Mouse (Mus musculus) lung, postnatal 25 days (tissue): Measurements from ENCODE around the gene Tnfrsf14.

Experiments
- DNase-seq: peaks from one replicate; pipeline ENCODE4 v3.0.0; 2022; ENCODE audit warnings: low spot score

Tnfrsf14 gene

GRCm38 (mm10) chr4:154948940-154949588 lies 20.7 kb upstream of the Tnfrsf14 start:
- no peak for DNase-seq

GRCm38 (mm10) chr4:154948066-154948939 lies 19.9 kb upstream of the Tnfrsf14 start:
- peak; percentile 64 for DNase-seq

DNA sequence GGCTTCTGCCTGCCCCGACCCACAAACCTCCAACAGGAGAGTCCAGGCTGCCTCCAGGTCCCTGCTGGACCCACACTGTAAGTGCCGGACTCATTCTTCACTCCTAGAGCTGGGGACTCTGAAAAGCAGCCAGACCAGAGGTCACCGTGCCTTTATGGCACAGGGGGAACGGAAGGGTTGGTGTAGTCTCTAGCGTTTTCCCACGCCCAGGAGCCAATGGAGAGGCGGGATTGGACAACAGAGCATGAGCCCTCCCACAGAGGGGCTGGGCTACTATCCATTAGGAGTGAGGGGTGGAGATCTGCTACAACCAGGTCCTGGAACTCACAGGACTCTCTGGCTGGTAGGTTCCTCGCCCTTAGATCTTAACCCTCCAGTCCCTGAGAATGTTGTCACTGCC lies 18.0 kb upstream of the Tnfrsf14 start:
- peak; percentile 78 for DNase-seq

DNA sequence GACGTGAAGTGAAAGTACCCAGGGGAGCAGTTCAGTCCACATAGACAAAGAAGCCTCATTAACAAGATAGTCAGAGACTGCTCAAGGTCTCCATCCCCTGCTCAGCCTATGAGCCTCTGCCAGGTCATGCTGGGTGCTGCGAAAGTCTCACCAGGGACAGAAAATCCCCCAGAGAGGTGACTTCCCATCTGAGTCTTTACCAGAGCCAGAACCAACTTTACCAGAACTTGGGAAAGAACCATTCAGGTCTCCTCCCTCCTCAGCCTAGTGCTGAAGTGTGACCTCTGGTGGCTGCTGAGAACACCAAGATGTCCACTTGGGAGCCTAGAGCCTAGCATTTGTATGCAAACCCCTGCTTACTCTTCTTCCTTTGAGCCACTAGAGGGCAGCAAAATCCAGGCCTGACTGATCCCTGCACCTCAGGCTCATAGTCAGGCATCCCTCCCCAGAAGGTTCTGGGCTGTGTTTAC lies 15.8 kb upstream of the Tnfrsf14 start:
- peak; percentile 91 for DNase-seq

DNA sequence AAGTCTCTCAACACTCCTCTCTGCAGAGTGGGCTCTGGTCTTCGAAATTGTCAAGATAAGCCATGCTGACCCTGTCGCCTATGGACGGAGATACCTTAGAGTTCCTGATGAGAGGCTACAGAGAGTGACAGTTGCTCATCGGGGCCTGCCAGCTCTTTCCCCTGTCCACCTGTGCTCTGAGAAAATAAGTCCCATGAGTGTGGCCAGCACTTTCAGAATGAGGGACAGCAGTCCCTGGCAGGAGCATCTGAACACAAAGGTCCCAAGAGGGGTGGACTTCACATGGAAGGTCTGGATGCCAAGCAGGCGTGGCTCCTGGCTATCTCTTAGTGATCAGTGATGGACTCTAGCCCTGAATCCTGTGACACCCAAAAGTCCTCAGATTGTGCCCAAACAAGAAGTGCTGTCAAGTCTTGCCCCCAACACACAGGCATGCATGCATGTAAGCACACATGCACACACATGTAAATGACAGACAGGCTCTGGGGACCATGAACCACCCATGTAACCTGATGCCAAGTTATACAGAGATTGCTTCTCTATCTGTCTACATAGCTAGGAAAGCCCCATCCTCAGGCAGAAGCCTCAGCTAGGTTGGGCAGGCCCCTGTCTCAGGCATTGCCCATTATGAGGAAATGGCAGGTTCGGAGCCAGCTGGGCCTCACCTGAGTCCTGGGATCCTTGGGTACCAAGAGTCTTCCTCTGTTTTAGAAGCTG lies 15.1 kb upstream of the Tnfrsf14 start:
- no peak for DNase-seq

GRCm38 (mm10) chr4:154942632-154943322 lies 14.4 kb upstream of the Tnfrsf14 start:
- DNase-seq, result no peak

GRCm38 (mm10) chr4:154941831-154942230 lies 13.5 kb upstream of the Tnfrsf14 start:
- DNase-seq, result no peak

- DNase-seq, result no peak
Observed at GRCm38 (mm10) chr4:154940156-154940555, 11.8 kb upstream of the Tnfrsf14 start.

DNA sequence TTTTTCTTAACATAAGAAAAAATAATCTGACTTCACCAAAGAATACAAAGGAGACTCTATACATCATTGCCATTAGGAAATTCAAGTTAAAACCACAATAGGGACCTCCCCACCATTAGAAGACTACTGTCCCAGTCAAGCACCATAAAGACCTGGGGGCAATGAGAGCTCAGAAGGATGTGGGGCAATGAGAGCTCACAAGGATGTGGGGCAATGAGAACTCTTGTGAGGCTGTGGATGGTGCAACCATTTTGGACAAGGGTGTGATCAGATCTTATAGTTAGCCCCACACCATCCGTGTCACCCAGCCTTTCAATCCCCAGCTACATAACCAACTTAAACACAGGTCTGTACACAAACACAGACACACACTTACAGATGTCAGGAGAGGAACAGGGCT lies 9.4 kb upstream of the Tnfrsf14 start:
- no peak for DNase-seq

DNA sequence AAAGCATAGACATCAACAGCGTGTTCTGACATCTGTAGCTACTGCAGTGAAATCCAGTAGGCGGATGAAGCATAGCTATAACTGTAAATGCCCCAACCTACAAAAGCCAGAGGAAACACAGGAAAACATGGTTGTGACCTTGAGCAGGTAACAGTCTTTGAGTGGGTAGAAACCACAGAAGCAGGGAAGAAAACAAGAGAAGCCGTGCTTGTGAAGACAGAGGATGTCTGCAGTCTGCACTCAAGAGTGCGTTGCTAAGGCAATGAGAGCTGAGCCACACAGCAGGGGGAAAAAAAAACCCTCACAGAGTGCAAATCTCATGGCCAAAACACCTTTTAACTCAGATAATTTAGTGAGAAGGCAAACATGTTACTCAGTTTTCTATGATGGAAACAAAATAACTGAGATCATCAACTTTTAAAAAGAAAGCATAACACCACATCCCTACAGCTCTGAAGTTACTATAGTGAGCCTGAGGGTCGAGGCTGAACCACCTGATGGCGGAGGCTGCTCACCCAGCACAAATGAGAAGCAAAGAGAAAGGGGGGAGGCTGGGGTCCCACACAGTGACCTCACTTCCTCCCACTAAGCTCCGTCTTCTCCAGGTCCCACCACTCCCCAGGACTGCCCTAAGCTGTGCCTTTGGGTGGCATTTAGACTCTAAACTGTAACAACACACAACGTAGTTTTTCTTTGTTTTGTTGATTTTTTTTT lies 8.3 kb upstream of the Tnfrsf14 start:
- DNase-seq, result peak; percentile 38

DNA sequence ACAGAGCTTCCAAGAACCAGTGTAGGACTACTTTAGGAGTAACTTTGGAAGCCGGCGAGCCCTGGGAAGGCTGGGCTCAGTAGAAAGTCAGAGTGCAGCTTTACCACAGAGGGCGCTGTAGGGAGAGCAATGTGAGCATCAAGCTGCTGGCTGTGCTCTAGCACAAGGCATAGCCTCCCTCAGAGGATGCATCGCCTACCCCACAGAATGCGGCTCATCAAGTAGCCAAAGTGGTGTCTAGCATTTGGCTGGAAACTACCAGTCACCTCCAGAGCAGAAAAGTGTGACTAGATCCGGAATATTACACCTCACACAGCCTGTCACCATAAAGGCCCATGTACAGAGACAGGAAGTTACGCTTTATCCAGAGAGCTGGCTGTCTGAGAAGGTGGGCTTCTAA lies 7.4 kb upstream of the Tnfrsf14 start:
- no peak for DNase-seq

DNA sequence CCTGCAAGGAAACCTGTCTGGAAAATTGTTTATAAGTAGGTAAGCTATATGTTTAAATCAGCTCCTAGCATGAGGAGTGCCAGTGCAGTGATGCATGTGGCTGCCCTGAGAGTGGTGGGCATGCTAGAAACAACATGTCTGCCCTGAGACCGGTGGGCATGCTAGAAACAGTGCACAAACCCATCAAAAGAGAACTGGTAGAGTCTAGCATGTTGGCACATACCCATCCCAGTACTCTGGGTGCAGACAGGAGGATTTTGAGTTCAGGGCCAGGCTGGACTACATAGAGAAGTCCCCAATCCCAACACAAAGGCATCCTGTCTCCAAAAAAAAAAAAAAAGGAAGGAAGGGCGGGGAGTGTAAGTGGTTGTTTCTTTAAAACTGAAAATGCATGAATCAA lies 6.4 kb upstream of the Tnfrsf14 start:
- DNase-seq, result no peak

DNA sequence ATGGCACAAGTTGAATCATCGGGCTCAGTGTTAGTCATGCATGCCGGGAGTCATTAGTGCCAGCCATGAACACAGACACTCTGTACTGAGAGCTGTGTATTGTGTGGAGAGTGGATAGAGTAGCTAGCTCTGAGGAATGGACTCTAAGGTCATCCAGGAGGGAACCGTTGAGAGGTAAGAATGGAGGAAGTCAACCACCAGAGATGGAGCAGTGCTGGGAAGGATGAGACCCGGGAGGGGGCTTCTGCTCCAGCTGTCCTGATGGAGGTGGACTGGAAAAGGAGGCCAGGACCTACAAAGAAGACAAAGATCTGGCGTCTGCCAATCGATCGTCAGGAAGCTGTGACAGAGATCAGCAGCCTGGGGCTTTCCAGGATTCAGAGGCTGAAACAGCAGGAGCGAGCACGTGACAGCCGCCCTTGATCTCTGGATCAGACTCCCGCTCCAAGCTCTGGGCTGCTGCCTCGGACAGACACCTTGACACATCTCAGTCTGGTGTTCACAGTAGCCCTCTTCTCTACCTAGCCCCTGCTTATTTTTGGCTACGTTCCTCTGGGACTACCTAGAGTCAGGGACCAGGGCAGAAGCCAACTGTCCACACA lies 5.0 kb upstream of the Tnfrsf14 start:
- DNase-seq, result no peak

DNA sequence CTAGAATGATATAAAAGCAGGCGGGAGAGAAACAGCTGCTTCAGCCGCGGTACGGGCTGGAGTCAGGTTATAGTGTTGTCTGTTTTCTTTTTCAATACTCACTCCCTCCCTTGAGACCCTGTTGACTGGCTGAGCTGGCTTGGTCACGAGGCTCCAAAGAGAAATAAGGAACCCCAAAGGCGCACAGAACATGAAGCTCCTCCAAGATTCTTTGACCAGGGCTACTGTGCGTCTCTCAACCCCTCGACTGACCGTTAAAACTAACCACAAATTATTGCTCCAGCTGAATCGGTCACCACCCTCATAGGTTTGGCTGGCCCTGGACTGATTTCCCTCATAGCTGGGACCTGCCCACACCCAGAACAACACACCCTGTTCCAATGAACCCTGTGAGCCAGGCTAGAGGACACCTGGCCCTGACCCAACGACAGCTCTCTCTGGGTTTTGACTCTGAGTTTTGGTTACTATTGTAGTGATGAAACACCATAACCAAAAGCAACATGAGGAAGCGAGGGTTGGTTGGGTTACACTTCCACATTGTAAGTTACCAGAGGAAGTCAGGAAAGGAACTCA lies 811 bp upstream of the Tnfrsf14 start:
- peak; percentile 58 for DNase-seq

- peak; percentile 71 for DNase-seq
Observed at GRCm38 (mm10) chr4:154927899-154928337, 445 bp downstream of the Tnfrsf14 start.

GRCm38 (mm10) chr4:154926969-154927898 lies 1.1 kb downstream of the Tnfrsf14 start:
- DNase-seq, result no peak

DNA sequence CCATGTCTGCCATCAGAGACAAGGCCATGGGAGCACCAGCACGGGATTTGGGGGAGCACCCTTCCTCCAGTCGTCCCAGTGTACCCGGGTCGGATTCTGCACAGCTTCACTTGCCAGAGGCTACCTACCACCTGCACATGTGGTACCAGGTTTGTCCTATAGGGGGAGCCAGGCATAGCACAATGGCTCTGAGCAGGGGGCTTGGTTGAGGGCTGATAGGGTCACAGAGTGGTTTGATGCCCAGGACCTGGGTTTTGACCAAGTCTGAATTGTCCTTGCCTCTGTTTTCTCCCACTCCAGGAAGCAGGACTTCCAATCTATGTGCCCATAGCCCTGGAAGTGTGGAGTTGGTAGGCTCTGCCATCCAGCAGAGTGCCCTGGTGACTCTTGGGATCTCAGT lies 3.0 kb downstream of the Tnfrsf14 start:
- no peak for DNase-seq

DNA sequence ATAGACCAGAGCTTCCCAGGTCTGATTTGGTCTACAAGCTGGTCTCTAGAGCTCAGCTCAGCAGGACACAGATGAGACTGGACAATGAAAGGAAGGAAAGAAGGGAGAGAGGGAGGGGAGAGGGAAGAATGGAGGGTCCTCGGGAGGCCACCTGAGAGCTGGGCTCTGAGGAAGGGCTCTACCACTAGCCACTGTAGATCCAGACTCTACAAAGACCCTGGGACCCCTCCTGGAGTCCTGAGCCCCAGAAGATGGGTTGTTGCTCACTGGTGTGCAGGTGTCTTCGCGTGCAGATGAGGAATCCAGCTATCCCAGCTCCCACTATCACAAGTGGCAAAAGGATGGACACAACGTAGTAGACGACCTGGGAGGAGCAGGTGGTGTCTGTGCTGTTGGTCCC lies 5.4 kb downstream of the Tnfrsf14 start:
- no peak for DNase-seq

DNA sequence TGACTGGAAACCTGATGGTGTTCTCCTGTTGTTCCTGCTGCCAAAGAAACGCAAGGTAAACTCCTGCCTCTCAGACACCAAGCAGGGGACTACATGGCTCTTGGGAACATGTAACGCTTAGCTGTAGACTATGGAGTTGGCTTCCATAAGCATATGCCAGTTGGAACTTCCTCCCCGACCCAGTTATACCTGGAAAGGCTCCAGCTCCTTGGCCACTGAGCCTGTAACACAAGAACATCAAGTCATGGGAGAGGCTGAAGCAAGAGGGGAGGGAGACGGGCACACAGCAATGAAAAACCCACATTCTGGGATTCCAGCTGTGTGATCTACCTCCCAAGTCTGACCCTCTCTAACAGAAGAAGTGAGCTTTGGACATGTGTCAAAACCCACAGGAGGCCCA lies 6.1 kb downstream of the Tnfrsf14 start:
- no peak for DNase-seq
